Mouse (Mus musculus) liver, embryonic 13.5 days (tissue): ENCODE results near the gene Rab13. TPM values are rescaled to one million over a fixed set of nuclear protein-coding genes. Genes with fewer than 3 reads are reported as not detected.
A peak's percentile ranks its signal among the peaks of the same experiment; 100 is the strongest.
"Not testable (repeated sequence)": the region's sequence is repeated elsewhere in the genome, so short reads cannot be mapped to it uniquely, and the experiment has no call there.

Experiments
- ATAC-seq: fragments of 200-750 bp; cut with Nextera tagmentation; 2 replicates; pipeline ENCODE4 v1.8.0; 2017; ENCODE audit warnings: low read depth, mild to moderate bottlenecking, moderate number of reproducible peaks, moderate library complexity
- DNase-seq: peaks from one replicate; pipeline ENCODE4 v3.0.0; 2022
- H3K27ac ChIP-seq: fragments of 300-500 bp; sonication (generic); 2 replicates; pipeline ENCODE4 v1.5.1; 2015; ENCODE audit warnings: moderate library complexity, mild to moderate bottlenecking, inconsistent platforms
- H3K27me3 ChIP-seq: fragments of 300-500 bp; sonication (generic); 2 replicates; pipeline ENCODE4 v1.6.1; 2015; ENCODE audit warnings: mild to moderate bottlenecking, inconsistent platforms
- H3K36me3 ChIP-seq: fragments of 300-500 bp; sonication (generic); 2 replicates; pipeline ENCODE4 v1.6.1; 2015; ENCODE audit warnings: mild to moderate bottlenecking, inconsistent platforms
- H3K4me1 ChIP-seq: fragments of 300-500 bp; sonication (generic); replicated peaks from 2 replicates; pipeline ENCODE4 v1.6.1; 2015; ENCODE audit warnings: inconsistent platforms
- H3K4me2 ChIP-seq: fragments of 300-500 bp; sonication (generic); 2 replicates; pipeline ENCODE4 v1.6.1; 2015; ENCODE audit warnings: inconsistent platforms, mild to moderate bottlenecking, moderate library complexity
- H3K4me3 ChIP-seq: fragments of 300-500 bp; sonication (generic); replicated peaks from 2 replicates; pipeline ENCODE4 v1.5.1; 2015; ENCODE audit warnings: mild to moderate bottlenecking, inconsistent platforms
- H3K9ac ChIP-seq: fragments of 300-500 bp; sonication (generic); 2 replicates; pipeline ENCODE4 v1.6.1; 2015; ENCODE audit warnings: mild to moderate bottlenecking, inconsistent platforms
- H3K9me3 ChIP-seq: fragments of 300-500 bp; sonication (generic); replicated peaks from 2 replicates; pipeline ENCODE4 v1.6.1; 2016; ENCODE audit warnings: inconsistent platforms
- WGBS: fragments of 180-500 bp; shearing (Covaris S2); methylation state at CpG from one replicate; pipeline ENCODE4 v1.1.7; 2015; ENCODE audit not compliant: insufficient replicate concordance; 5-methylcytosine and 5-hydroxymethylcytosine counted together
- polyA plus RNA-seq: library from polyadenylated mRNA; unstranded; fragments of >200 nt; fragmentation: Nextera tagmentation; extraction: Ambion mirVana; gene quantifications from 2 replicates; pipeline ENCODE4 v1.2.1, GENCODE M21; 2015

Gene Rab13
- polyA plus RNA-seq, 1 experiment from 2014 or later, result 5.9 TPM

GRCm38 (mm10) chr3:90250791-90251190 is 37.3 kb downstream of the Rab13 start:
- no peak for ATAC-seq
- no peak overlapping the region for H3K4me2 ChIP-seq
- no peak for DNase-seq
- no peak overlapping the region for H3K9ac ChIP-seq
- peaks cover 15% of the 10 kb centered on the region for H3K36me3 ChIP-seq
- peaks cover 39% of the 10 kb centered on the region for H3K4me1 ChIP-seq
- no peaks in the 10 kb centered on the region for H3K9me3 ChIP-seq
- H3K27me3 ChIP-seq, result no peaks in the 10 kb centered on the region
- 80% methylated on average over 6 of the region's 6 CpGs for WGBS
- no peak overlapping the region for H3K27ac ChIP-seq
- H3K4me3 ChIP-seq, result no peak overlapping the region

- H3K9me3 ChIP-seq, H3K9ac ChIP-seq, H3K27ac ChIP-seq, ATAC-seq, H3K4me3 ChIP-seq, H3K4me2 ChIP-seq, DNase-seq, H3K27me3 ChIP-seq: not testable (repeated sequence)
- WGBS, result 90% methylated on average over 10 of the region's 12 CpGs
- peaks cover 17% of the 10 kb centered on the region for H3K36me3 ChIP-seq
- peaks cover 47% of the 10 kb centered on the region for H3K4me1 ChIP-seq
Observed at GRCm38 (mm10) chr3:90251731-90252226, 38.3 kb downstream of the Rab13 start.

GRCm38 (mm10) chr3:90252659-90253058 is 39.2 kb downstream of the Rab13 start:
- not testable (repeated sequence) for H3K9ac ChIP-seq, H3K4me2 ChIP-seq, H3K4me3 ChIP-seq, H3K9me3 ChIP-seq, H3K27me3 ChIP-seq, ATAC-seq, DNase-seq, H3K27ac ChIP-seq
- 86% methylated on average over 2 of the region's 2 CpGs for WGBS
- Histone ChIP-seq H3K4me1 (peaks cover 43% of the 10 kb centered on the region), H3K36me3 (peaks cover 23% of the 10 kb centered on the region)

- WGBS, result 50% methylated on average over 1 of the region's 1 CpGs
- H3K27me3 ChIP-seq, result not testable (repeated sequence)
Observed at GRCm38 (mm10) chr3:90253174-90253573, 39.7 kb downstream of the Rab13 start.

GRCm38 (mm10) chr3:90253653-90254418 is 40.3 kb downstream of the Rab13 start, which contains the start of gene Crtc2:
Crtc2 (plus strand) TSS chr3:90254163.
- Histone ChIP-seq H3K27me3 (no peaks in the 10 kb centered on the region), H3K9ac (peak within 1 kb of the TSS; percentile 93), H3K36me3 (peaks cover 32% of the 10 kb centered on the region), H3K4me1 (peaks cover 45% of the 10 kb centered on the region), H3K9me3 (no peaks in the 10 kb centered on the region), H3K4me3 (peak within 1 kb of the TSS; percentile 92), H3K4me2 (peak within 1 kb of the TSS; percentile 82), H3K27ac (peak within 1 kb of the TSS; percentile 87)
- WGBS, result 2% methylated on average over 40 of the region's 40 CpGs
- peak; percentile 91 for DNase-seq
- peak; percentile 99 for ATAC-seq

More at GRCm38 (mm10) chr3:90253174-90253573, 39.7 kb downstream of the Rab13 start:
- not testable (repeated sequence) for H3K4me3 ChIP-seq, H3K9ac ChIP-seq, H3K9me3 ChIP-seq, ATAC-seq, DNase-seq, H3K4me2 ChIP-seq, H3K27ac ChIP-seq
- Histone ChIP-seq H3K4me1 (peaks cover 45% of the 10 kb centered on the region), H3K36me3 (peaks cover 25% of the 10 kb centered on the region)

GRCm38 (mm10) chr3:90254419-90255193 is 41.1 kb downstream of the Rab13 start:
- H3K9ac ChIP-seq, result peak overlapping the region; percentile 93
- no peaks in the 10 kb centered on the region for H3K27me3 ChIP-seq
- WGBS, result under 1% methylated on average over 41 of the region's 41 CpGs
- H3K27ac ChIP-seq, result peak overlapping the region; percentile 87
- H3K36me3 ChIP-seq, result peaks cover 40% of the 10 kb centered on the region
- peak overlapping the region; percentile 82 for H3K4me2 ChIP-seq
- H3K4me3 ChIP-seq, result peak overlapping the region; percentile 92
- H3K9me3 ChIP-seq, result no peaks in the 10 kb centered on the region
- no peak for DNase-seq
- ATAC-seq, result peak; percentile 66
- H3K4me1 ChIP-seq, result peaks cover 40% of the 10 kb centered on the region

GRCm38 (mm10) chr3:90255194-90255565 is 41.7 kb downstream of the Rab13 start:
- no peak for ATAC-seq
- WGBS, result 10% methylated on average over 2 of the region's 2 CpGs

GRCm38 (mm10) chr3:90255784-90256353 is 42.4 kb downstream of the Rab13 start:
- DNase-seq, result no peak
- no peaks in the 10 kb centered on the region for H3K27me3 ChIP-seq
- no peaks in the 10 kb centered on the region for H3K9me3 ChIP-seq
- H3K4me3 ChIP-seq, result no peak overlapping the region; the same call in 1 of the 2 replicates
- peaks cover 46% of the 10 kb centered on the region for H3K36me3 ChIP-seq
- peaks cover 36% of the 10 kb centered on the region for H3K4me1 ChIP-seq
- 87% methylated on average over 14 of the region's 14 CpGs for WGBS
- H3K9ac ChIP-seq, result no peak overlapping the region
- no peak for ATAC-seq
- no peak overlapping the region for H3K4me2 ChIP-seq
- no peak overlapping the region for H3K27ac ChIP-seq

More at GRCm38 (mm10) chr3:90255194-90255565, 41.7 kb downstream of the Rab13 start:
- Histone ChIP-seq H3K27me3 (no peaks in the 10 kb centered on the region), H3K36me3 (peaks cover 45% of the 10 kb centered on the region), H3K4me2 (peak overlapping the region; percentile 82), H3K4me1 (peaks cover 40% of the 10 kb centered on the region), H3K9ac (peak overlapping the region; percentile 93), H3K27ac (no peak overlapping the region), H3K4me3 (peak overlapping the region; percentile 92), H3K9me3 (no peaks in the 10 kb centered on the region)
- DNase-seq, result no peak

GRCm38 (mm10) chr3:90256731-90257530 is 43.4 kb downstream of the Rab13 start:
- ATAC-seq, result no peak
- Histone ChIP-seq H3K27ac (no peak overlapping the region), H3K27me3 (no peaks in the 10 kb centered on the region), H3K9ac (no peak overlapping the region), H3K4me2 (no peak overlapping the region), H3K4me3 (no peak overlapping the region), H3K36me3 (peaks cover 48% of the 10 kb centered on the region), H3K9me3 (no peaks in the 10 kb centered on the region), H3K4me1 (peaks cover 33% of the 10 kb centered on the region)
- DNase-seq, result no peak
- 83% methylated on average over 19 of the region's 19 CpGs for WGBS

GRCm38 (mm10) chr3:90258521-90258920 is 45.0 kb downstream of the Rab13 start:
- H3K4me3 ChIP-seq, result no peak overlapping the region
- H3K27me3 ChIP-seq, result no peaks in the 10 kb centered on the region
- no peak for ATAC-seq
- no peak for DNase-seq
- H3K4me2 ChIP-seq, result no peak overlapping the region
- H3K27ac ChIP-seq, result no peak overlapping the region
- H3K36me3 ChIP-seq, result peaks cover 64% of the 10 kb centered on the region
- H3K4me1 ChIP-seq, result peaks cover 33% of the 10 kb centered on the region
- H3K9ac ChIP-seq, result no peak overlapping the region
- no peaks in the 10 kb centered on the region for H3K9me3 ChIP-seq
- WGBS, result 69% methylated on average over 4 of the region's 4 CpGs
